Mouse (Mus musculus): Measurements from ENCODE around the gene Arih1.
"Not testable (repeated sequence)": the region's sequence is repeated elsewhere in the genome, so short reads cannot be mapped to it uniquely, and the experiment has no call there.

Arih1 gene

DNA sequence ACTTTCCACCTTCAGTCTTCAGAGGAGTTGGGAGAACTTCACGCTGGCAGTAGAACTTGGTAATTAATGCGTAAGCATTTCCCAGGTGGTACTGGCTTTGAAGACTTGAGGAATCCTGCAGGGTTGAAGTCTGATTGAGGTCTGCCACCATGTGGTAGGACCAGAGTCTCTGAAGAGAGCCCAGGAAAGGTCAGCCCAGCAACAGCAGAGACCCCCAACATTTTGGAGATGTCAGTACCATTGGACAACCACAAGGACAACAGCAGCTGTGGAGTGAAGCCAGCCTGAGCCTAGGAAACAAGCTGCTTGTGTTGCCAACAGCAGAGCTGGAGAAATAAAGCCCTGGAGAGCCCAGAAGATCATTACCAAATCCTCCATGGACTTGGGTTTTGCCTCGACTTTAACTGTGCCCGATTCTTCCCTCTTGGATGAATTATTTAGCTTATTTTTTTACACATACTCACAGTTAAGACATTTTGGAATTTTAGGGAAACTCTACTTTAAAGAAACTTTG is 27.4 kb downstream of the Arih1 start:
- DNase-seq (ENCODE audit: low spot score) = no peak

DNA sequence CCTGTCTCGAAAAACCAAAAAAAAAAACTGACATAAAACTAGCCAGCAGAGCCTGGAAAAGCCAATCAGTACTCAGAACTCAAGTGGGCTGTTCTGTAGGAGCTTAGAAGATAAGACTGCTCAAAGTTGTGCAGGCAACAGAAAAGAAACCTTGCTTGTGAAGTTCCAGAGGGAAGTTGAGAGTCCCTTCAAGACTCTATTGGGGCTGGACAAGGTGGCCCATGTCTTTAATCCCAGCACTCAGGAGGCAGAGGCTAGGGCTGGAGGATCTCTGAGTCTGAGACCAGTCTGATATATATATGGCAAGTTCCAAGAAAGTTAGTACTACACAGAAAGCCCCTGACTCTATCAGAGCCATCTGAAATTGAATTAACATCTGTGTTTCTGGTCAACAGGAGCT is 28.0 kb downstream of the Arih1 start:
- DNase-seq (ENCODE audit: low spot score) = no peak

DNA sequence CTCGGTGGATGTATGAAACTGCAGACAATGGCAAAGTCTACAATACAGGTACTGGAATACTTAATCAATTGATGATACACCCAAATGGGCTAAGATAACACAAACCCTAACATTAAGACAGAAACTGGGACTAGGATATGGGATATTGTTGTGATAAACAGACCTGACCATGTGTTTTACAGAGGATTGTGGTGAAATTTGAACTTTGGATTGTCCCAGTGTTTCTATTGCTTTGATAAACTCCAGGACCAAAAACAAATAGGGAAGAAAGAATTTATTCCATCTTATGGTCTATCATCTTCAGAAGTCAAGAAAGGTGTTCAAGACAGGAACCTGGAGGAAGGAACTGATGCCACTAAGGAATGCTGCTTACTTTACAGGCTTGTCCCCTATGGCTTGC is 28.7 kb downstream of the Arih1 start:
- DNase-seq (ENCODE audit: low spot score) = no peak

DNA sequence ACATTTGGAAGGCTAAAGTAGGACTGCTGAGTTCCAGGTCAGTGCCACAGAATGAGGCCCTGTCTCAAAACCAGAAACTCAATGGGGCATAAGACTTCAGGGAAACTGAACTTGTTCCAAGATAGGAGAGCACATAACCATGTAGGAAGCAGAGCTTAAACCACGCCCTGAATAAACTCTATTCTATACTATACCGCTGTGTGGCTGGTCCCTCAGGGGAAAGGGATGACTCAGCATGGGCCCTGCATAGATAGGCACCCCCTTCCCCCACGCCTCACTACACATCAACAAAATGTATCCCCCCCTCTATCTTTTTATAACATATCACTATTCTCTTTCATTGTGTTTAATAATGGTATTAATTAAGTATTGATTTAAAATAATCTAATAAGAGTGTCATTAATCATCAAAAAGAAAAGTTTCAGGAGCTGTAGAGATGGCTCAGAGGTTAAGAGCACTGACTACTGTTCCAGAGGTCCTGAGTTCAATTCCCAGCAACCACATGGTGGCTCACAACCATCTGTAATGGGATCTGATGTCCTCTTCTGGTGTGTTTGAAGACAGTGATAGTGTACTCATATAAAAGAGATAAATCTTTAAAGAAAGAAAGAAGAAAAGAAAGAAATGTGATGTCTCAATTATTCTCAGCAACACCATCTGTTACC is 30.9 kb downstream of the Arih1 start:
- DNase-seq (ENCODE audit: low spot score) = no peak

DNA sequence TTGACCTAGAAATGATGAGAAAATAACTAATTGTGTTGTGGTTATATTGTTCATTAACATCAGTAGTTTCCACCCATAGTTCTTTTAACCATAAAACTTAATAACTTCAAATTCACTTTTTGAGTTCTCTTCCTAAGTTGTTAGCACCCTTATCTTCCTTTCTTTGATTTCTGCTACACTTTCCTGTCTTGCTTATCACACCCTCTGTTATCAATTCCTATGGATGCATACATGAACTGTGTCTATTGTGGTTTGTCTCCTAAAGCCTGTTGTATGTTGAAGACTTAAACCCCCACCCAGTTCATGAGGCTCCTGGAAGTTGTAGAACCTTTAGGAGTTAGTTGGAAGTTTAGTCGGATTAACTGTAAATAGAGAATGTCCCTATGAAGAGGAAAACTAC is 52.7 kb downstream of the Arih1 start:
- DNase-seq (ENCODE audit: low spot score) = no peak

DNA sequence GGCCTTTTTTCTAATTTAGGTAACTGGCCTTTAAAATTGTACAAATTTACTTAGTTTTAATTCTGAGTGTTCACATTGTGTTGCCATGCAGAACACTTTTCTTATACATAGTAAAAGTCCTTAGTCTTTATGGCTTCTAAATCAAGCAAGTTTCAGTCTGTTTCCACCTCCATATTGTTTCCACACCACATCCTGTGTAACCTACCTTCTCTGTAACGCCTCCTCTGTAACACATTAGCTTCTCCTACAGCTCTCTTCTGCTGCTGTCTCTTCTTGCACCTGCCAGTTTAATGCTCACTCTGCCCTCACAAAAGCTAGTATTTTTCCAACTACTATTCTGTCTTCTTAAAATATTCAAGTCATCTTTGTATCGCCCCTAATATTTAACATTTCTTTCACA is 54.8 kb downstream of the Arih1 start:
- no peak for DNase-seq (ENCODE audit: low spot score)

DNA sequence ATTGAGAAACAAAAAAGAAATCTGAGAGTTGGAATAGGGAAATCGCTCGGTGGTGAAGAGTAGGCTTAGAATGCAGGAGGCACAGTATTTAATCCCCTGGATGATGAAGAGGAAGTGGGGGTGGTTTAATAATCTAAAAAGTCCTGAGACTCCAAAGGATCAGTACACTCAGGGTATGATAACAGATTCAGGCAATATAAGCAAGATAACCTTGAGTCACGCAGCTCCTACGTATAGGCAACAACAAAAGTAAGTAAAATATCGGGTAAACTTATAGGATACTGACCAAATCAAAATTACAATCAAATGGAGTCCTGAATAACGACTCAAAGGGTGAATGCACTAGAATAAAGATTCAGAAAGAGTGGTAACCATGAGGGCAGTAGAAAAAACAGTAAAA is 65.9 kb downstream of the Arih1 start:
- no peak for DNase-seq (ENCODE audit: low spot score)

DNA sequence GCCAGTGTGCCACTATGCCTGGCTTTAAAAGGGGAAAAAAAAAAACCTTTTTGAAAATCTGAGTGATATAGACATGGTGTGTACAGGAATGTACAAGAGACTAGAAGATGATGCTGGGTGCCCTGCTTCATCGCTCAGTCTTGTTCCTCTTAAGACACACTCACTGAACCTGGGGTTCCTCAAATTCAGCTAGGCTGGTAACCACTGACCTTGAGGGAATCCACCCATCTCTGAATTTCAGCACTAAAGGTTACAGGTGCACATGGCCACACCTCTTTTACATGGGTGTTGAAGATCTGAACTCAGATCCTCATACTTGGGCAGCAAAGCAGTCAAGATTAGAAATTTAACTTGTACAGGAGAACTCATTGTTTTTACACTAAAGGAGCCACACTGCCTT is 79.1 kb downstream of the Arih1 start:
- no peak for DNase-seq (ENCODE audit: low spot score)

DNA sequence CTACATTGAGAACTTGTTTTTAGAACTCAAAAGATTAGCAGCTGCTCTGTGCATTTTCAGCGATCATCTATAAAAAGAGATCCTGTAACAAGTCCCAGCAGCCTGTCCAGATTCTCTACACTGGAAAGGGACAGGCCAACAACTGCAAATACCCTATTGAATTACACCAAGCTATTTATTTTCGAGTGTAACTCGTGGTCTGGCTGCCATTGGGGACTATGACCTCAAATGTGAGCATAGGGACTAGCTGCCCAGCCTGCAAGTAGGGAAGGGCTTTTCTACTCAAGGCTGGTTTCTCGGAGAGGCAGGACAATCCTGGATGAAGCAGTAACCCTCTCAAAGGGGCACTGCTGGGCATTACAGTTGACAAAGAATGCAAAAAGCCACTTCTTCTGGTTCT is 97.3 kb downstream of the Arih1 start:
- no peak for DNase-seq (ENCODE audit: low spot score)

DNA sequence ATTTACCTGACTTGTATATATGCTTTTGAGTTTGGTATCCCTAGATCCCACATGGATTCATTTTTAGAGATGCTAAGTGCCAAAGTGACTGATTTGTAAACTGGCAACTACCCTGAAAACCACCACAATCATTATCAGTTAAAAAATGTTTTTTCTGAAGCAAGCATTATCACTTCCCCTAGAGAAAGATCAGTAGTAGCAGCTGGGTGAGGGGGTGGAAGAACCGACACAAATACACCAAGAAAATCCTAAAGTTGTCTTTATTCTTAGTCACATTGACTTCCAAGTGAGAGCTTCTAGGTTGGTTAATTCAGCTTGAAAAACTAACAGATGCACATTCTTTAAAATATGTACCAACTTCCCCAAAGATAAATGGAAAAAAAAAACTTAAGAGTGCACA is 98.1 kb downstream of the Arih1 start:
- DNase-seq (ENCODE audit: low spot score) = no peak

DNA sequence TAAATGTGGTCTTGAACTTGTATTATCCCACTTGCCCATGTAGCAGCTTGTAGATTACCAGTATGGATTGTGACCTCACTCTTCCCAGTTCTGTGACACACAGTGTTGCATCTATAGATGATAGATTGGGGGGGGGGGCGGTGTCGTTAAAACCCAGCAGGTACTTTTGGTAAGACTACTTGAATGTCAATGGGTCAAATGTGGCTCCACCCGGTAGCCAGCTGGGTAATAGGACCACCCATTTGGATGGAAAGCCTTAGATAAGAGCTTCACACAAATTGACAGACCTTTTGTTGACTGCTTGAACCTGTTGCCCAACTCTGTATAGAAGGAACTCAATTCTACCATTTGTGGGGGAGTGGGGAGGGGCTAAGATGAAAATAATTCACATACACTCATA is 99.0 kb downstream of the Arih1 start:
- no peak for DNase-seq (ENCODE audit: low spot score)

DNA sequence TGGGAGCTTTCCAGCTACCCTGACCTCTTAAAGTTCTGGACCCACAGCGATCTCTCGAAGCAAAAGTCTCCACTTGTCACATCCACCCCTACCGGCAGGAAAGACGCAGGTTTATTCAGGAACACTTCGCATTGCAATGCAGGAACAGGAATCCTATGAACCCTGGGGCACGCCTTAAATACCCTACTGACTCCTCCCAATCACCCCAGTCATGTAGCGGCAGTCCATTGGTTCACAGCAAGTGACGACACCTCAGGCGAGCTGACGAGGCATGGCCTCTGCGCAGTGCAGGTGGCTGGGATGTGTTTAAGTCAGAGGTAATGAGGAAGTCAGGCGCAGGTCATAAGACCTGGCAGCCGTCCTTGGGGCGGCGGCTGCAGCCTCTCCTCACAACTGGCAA is 110.8 kb downstream of the Arih1 start:
- DNase-seq (ENCODE audit: low spot score) = no peak

DNA sequence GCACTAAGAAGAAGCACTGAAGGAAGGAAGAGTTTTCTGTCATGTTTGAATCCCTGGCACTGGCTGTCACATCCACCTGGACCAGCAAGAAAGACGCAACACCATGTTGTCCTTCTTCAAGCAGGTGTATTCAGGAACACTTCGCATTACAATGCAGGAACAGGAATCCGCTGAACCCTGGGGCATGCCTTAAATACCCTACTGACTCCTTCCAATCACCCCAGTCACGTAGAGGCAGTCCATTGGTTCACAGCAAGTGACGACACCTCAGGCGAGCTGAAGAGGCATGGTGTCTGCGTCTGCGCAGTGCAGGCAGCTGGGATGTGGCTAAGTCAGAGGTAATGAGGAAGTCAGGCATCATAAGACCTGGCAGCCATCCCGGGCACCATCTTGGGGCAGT is 116.8 kb downstream of the Arih1 start:
- no peak for DNase-seq (ENCODE audit: low spot score)

DNA sequence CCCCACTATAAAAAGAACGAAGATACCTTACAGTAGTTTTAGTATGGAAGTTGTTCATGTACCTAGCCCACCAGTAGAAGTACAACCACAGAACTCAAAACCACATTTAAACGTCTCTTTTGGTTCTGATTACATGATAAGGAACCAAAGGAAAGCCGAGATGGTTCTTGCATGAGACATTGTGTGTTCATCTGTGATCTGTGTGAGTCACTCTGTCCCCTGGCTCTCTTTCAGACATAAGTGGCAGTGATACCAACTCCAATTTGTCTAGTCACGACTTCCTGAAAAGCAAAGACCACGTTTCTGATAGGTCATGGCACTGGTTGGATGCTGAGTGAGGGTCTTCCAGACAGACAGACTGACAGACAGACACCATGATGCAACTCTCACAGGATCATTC is 117.2 kb downstream of the Arih1 start:
- DNase-seq (ENCODE audit: low spot score) = no peak

DNA sequence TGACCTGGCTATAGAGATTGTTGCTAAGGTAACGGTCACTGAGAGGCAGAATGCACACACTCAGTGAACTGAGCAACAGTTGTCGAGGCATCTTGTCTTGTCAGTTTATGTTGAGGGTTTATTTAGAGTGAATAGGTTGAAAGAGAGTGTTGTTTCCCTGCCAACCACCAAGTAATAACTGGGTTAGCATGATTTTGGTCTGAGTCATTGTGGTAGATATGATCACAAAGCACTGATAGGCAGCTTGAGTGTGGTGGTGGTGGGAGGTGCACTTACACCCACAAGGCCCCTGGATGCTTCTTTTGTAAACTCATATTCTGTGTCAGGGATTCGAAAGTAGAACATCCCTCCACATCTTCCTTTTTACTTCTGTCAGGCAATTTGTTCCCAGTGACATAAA is 125.9 kb downstream of the Arih1 start:
- not testable (repeated sequence) for DNase-seq (ENCODE audit: low spot score)

DNA sequence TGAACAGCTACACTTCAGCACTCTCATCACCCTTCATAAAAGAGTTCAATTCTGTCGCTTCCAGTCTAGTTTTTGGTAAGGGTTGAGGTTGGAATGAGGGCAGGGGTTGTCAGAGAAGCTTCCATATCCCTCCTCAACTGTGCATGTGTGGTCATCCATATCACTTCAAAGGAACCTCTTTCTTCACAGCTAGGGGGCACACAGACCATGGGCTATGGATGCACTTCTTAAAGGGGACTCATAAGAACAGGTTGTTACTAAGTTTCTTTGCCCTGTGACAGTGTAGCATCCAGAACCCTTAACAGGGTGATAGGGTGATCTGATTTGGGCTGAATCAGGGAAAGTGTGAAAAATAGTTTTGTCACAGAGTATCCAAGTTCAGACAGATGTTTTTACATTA is 128.4 kb downstream of the Arih1 start:
- not testable (repeated sequence) for DNase-seq (ENCODE audit: low spot score)

DNA sequence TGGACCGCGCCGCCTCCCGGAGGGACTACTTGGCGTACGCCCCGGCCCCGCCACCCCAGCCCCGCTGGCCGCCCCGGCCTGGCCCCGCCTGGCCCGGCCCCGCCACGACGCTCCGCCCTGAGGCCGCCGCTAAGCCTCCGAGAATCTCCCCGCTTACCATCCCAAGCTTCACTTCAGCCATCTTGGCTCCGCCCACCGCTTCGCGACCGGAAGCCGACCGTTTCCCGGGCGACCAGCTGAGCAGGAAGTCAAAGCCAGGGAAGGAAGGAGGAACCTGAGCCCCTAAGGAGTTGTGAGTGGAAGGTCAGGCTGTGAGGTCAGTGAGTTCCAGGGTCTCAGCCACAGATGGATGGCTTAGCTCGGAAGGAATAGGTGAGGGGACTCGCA is 133.2 kb downstream of the Arih1 start, which contains the start of gene Bbs4:
Gene Bbs4, minus strand, starts transcription at position 256 of the 387 bp plus-strand sequence.
- DNase-seq (ENCODE audit: low spot score) = peak; percentile 65

DNA sequence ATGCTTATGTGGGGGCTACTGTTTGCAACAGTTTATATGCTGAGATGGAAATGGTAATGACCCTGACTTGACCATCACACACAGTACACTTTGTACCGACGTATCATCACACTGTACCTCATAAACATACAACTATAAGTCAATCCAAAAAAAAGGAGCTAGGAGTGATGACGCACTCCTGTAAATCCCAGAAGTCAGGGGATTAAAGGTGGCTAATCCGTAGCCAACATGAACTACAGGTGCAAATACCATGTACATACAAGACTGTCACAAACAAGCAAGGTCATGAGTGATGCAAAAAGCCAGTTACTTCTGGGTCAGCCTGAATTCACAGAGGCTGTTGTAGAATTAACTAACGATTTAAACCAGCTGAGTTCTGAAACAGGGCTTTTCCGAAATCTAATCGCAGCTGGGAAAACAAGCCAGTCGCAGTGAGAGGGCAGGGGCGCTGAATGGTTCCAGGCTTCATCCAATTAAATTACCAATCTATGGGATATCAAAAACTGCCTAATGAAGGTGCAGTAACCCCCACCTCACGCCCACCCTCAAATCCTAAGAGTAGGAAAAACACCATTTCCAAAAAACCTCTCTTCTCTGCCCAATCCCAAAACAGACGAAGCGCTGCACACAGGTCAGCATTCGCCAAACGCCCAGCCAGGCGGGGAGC is 133.7 kb downstream of the Arih1 start:
- no peak for DNase-seq (ENCODE audit: low spot score)

DNA sequence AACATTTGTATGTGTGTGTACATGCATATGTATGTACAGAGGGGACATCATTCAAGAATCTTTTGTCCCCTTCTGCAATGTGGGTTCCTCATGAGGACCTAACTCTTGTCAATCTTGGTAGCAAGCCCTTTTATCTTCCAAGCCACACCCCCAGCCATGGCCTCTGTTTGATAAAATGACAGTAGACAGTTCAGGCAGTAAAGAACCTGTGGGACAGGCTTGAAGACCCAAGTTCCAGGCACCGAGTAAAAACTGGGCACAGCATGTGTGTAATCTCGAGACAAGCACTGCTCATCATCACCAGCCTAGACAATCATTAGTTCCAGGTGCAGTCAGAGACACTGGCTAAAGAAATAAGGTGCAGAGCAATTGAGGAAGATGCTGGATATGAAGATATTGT is 140.2 kb downstream of the Arih1 start:
- no peak for DNase-seq (ENCODE audit: low spot score)

DNA sequence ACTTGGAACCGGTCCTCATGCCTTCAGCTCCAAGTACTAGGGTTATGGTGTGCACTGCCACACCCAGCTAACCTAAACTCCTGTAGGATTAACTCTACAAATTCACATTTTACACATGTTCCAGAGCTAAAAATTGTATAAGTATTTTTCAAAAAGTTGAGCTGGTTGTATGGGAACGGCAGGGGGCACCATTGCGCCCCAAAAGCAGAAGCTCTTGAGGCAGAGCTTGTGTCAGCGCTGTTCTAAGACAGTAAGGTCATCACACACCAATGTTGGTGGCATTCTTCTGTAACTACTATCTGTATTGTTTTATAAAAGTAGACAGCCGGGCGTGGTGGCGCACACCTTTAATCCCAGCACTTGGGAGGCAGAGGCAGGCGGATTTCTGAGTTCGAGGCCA is 146.4 kb downstream of the Arih1 start:
- no peak for DNase-seq (ENCODE audit: low spot score)

DNA sequence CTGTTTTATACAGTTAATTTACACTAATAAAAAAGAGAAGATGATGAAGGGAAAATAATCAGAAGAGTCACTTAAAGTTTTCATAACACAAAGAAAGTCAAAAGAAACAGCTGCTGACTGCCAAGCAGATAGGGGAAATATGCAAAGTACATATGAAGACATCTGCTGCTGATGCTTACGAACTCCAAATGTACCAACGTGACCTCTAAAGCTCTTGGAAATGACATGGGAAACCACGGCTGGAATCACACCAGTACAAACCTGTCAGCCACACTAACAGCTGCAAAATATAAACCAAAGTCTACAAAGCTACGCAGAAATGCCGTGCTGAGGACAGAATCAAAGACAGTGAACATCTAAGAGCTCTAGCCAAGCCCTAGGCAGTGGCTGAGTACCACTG is 147.3 kb downstream of the Arih1 start:
- DNase-seq (ENCODE audit: low spot score) = no peak

DNA sequence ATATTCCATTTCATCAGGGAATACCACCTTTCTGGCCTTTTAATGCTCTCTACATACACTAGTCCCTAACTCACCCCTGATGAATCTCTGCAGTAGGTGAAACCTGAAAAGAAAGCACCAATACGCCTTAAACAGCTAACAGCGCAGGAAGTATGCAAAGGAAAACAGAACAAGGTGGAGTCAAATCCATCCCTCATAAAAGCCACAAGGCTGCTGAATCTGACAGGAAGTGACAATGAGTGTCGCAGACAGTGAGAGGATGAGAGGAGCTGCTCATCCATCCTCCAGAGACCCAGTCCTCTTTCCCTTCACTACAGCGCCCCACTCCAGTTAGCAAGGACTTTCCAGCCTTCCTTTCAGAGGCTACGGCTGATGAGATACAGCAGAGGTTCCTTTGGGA is 148.0 kb downstream of the Arih1 start:
- DNase-seq (ENCODE audit: low spot score) = no peak

Measured in urinary bladder, postnatal 10 days (tissue).